Mouse (Mus musculus) cortical plate, adult 2 months (tissue): ENCODE measurements at regions not wholly inside any gene's neighbourhood (a gene's known extent, or its start where the extent isn't known, plus 50 kb on each side); places are given as distances from the start of the nearest gene placed in this dataset.

Source experiments
- CTCF ChIP-seq: fragments of 200-500 bp; IDR thresholded peaks from 2 replicates; pipeline ENCODE4 v1.5.1; 2011; ENCODE audit warnings: mild to moderate bottlenecking, control low read depth, low read length; ENCODE audit not compliant: insufficient read depth; ENCODE audit errors: extremely low read depth
- POLR2A ChIP-seq: fragments of 200-500 bp; IDR thresholded peaks from 2 replicates; pipeline ENCODE4 v1.6.1; 2011; ENCODE audit warnings: mild to moderate bottlenecking, low read length, control low read depth; ENCODE audit not compliant: insufficient read depth; ENCODE audit errors: extremely low read depth

DNA sequence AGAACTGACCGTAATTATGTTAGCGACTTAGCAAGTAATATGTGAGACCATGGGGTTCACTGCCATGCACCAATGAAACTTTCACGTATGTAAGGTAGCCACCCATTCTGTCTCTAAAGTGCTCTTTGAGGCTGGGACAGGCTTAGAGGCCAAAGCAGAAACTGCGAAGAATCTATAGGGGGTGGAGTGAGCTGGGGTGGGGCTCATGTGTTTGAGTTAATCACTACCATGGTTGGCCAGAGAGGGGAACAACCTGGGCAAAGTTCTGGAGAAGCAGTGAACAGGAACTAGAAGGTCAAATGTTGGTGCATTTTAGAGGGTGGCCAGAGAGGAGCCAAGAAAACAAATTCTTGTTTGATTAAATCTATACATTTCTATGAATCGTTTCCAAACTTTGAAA is 136.4 kb downstream of the Tmem17 start:
- TF ChIP-seq POLR2A (no peak), CTCF (no peak)
